Mouse (Mus musculus): ENCODE measurements around the gene Hoxd10. TPM values are rescaled to one million over a fixed set of nuclear protein-coding genes. Genes with fewer than 3 reads are reported as not detected.

The Hoxd10 gene
- total and polyA plus RNA-seq, 2 experiments from 2014 or later = not detected

GRCm38 (mm10) chr2:74671847-74672246, 19.9 kb upstream of the Hoxd10 start:
- no peak for TF ChIP-seq CTCF (IDR thresholded peaks at IDR 0.05; ENCODE audit: low read depth)
- Histone ChIP-seq H3K4me3 (ENCODE audit: low read depth, low read length) (no peak overlapping the region), H3K36me3 (ENCODE audit: insufficient read depth) (no peaks in the 10 kb centered on the region), H3K9me3 (ENCODE audit: low read length) (no peaks in the 10 kb centered on the region), H3K27me3 (ENCODE audit: insufficient read depth, low read length) (peaks cover 97% of the 10 kb centered on the region), H3K9ac (no peak overlapping the region), H3K4me2 (ENCODE audit: low read depth) (no peak overlapping the region), H3K27ac (ENCODE audit: low read depth, low read length) (no peak overlapping the region), H3K4me1 (ENCODE audit: insufficient read depth) (no peaks in the 10 kb centered on the region)
- DNase-seq (no peak), ATAC-seq (no peak)
- 9% methylated on average over 5 of the region's 5 CpGs for WGBS

- Histone ChIP-seq H3K27ac (ENCODE audit: low read depth, low read length) (no peak overlapping the region), H3K27me3 (ENCODE audit: insufficient read depth, low read length) (peaks cover 97% of the 10 kb centered on the region), H3K36me3 (ENCODE audit: insufficient read depth) (no peaks in the 10 kb centered on the region), H3K9me3 (ENCODE audit: low read length) (no peaks in the 10 kb centered on the region), H3K4me2 (ENCODE audit: low read depth) (peak overlapping the region; percentile 38; the same call in 1 of the 2 replicates), H3K9ac (no peak overlapping the region), H3K4me3 (ENCODE audit: low read depth, low read length) (peak overlapping the region; percentile 23), H3K4me1 (ENCODE audit: insufficient read depth) (no peaks in the 10 kb centered on the region)
- TF ChIP-seq CTCF (IDR thresholded peaks at IDR 0.05; ENCODE audit: low read depth) = peak; percentile 80
- WGBS = 6% methylated on average over 40 of the region's 40 CpGs
- DNase-seq (no peak), ATAC-seq (peak; percentile 65; the same call in 1 of the 2 replicates)
Observed at GRCm38 (mm10) chr2:74672481-74673362, 19.0 kb upstream of the Hoxd10 start.

- no peak overlapping the region for H3K9ac ChIP-seq
- H3K36me3 ChIP-seq (ENCODE audit: insufficient read depth) = no peaks in the 10 kb centered on the region
- H3K9me3 ChIP-seq (ENCODE audit: low read length) = no peaks in the 10 kb centered on the region
- H3K27me3 ChIP-seq (ENCODE audit: insufficient read depth, low read length) = peaks cover 96% of the 10 kb centered on the region
- H3K27ac ChIP-seq (ENCODE audit: low read depth, low read length) = no peak overlapping the region
- whole genome bisulfite sequencing = 2% methylated on average over 24 of the region's 24 CpGs
- H3K4me1 ChIP-seq (ENCODE audit: insufficient read depth) = no peaks in the 10 kb centered on the region
- H3K4me2 ChIP-seq (ENCODE audit: low read depth) = no peak overlapping the region
- ATAC-seq (no peak), DNase-seq (no peak)
- TF ChIP-seq CTCF (IDR thresholded peaks at IDR 0.05; ENCODE audit: low read depth) = no peak
- no peak overlapping the region for H3K4me3 ChIP-seq (ENCODE audit: low read depth, low read length)
Observed at GRCm38 (mm10) chr2:74673835-74674425, 17.8 kb upstream of the Hoxd10 start.

GRCm38 (mm10) chr2:74674881-74675665, 16.7 kb upstream of the Hoxd10 start, which contains the start of gene Hoxd12:
TSS of gene Hoxd12 (plus strand) at chr2:74675013.
- 2% methylated on average over 47 of the region's 47 CpGs for WGBS
- H3K9ac ChIP-seq = no peak within 1 kb of the TSS
- H3K9me3 ChIP-seq (ENCODE audit: low read length) = no peaks in the 10 kb centered on the region
- no peaks in the 10 kb centered on the region for H3K4me1 ChIP-seq (ENCODE audit: insufficient read depth)
- TF ChIP-seq CTCF (IDR thresholded peaks at IDR 0.05; ENCODE audit: low read depth) = no peak
- H3K36me3 ChIP-seq (ENCODE audit: insufficient read depth) = no peaks in the 10 kb centered on the region
- peaks cover 97% of the 10 kb centered on the region for H3K27me3 ChIP-seq (ENCODE audit: insufficient read depth, low read length)
- ATAC-seq (no peak), DNase-seq (no peak)
- no peak within 1 kb of the TSS for H3K4me3 ChIP-seq (ENCODE audit: low read depth, low read length)
- H3K27ac ChIP-seq (ENCODE audit: low read depth, low read length) = no peak within 1 kb of the TSS
- H3K4me2 ChIP-seq (ENCODE audit: low read depth) = no peak within 1 kb of the TSS

GRCm38 (mm10) chr2:74675666-74676282, 15.9 kb upstream of the Hoxd10 start:
- H3K4me3 ChIP-seq (ENCODE audit: low read depth, low read length) = no peak overlapping the region
- no peak overlapping the region for H3K9ac ChIP-seq
- H3K27me3 ChIP-seq (ENCODE audit: insufficient read depth, low read length) = peaks cover 98% of the 10 kb centered on the region
- H3K4me1 ChIP-seq (ENCODE audit: insufficient read depth) = no peaks in the 10 kb centered on the region
- no peak overlapping the region for H3K4me2 ChIP-seq (ENCODE audit: low read depth)
- H3K27ac ChIP-seq (ENCODE audit: low read depth, low read length) = no peak overlapping the region
- WGBS = 6% methylated on average over 22 of the region's 24 CpGs
- no peak for TF ChIP-seq CTCF (IDR thresholded peaks at IDR 0.05; ENCODE audit: low read depth)
- ATAC-seq (no peak), DNase-seq (no peak)
- no peaks in the 10 kb centered on the region for H3K9me3 ChIP-seq (ENCODE audit: low read length)
- H3K36me3 ChIP-seq (ENCODE audit: insufficient read depth) = no peaks in the 10 kb centered on the region

GRCm38 (mm10) chr2:74676376-74677052, 15.2 kb upstream of the Hoxd10 start:
- no peak for DNase-seq
- H3K4me2 ChIP-seq (ENCODE audit: low read depth) = no peak overlapping the region
- no peak for TF ChIP-seq CTCF (IDR thresholded peaks at IDR 0.05; ENCODE audit: low read depth)
- H3K9ac ChIP-seq = no peak overlapping the region
- H3K36me3 ChIP-seq (ENCODE audit: insufficient read depth) = no peaks in the 10 kb centered on the region
- ATAC-seq = no peak
- H3K27me3 ChIP-seq (ENCODE audit: insufficient read depth, low read length) = peaks cover 98% of the 10 kb centered on the region
- H3K9me3 ChIP-seq (ENCODE audit: low read length) = no peaks in the 10 kb centered on the region
- H3K4me3 ChIP-seq (ENCODE audit: low read depth, low read length) = no peak overlapping the region
- H3K27ac ChIP-seq (ENCODE audit: low read depth, low read length) = no peak overlapping the region
- H3K4me1 ChIP-seq (ENCODE audit: insufficient read depth) = no peaks in the 10 kb centered on the region
- WGBS = 4% methylated on average over 9 of the region's 9 CpGs

Data from forebrain, postnatal 0 days (tissue).